In genomic region chr11:51738651-51739403, GRCm38 (mm10) we compare ENCODE assay signal across 25 mouse cellular contexts. TPM values are rescaled to one million over a fixed set of nuclear protein-coding genes. Genes with fewer than 3 reads are reported as not detected.
DNase-seq lines count a peak whose midpoint lies in the region; ATAC-seq and TF ChIP-seq lines count a peak whose summit lies in the region.
"Had no signal": no experiment of that assay in that cellular context is flagged by ENCODE, and none has a peak within 500 bp of the region (broad histone marks: within the 10 kb centered on the region; RNA-seq: fewer than 3 reads in every experiment).

No protein-coding gene starts in this region.

- no peak overlapping the region for H3K27ac ChIP-seq in intestine, embryonic 16.5 days (ENCODE audit: low read length)
- H3K27ac ChIP-seq in liver, embryonic 14.5 days: peak overlapping the region; percentile 77
- no peak overlapping the region for H3K27ac ChIP-seq in stomach, embryonic 15.5 days
- H3K27ac ChIP-seq: embryonic facial prominence, embryonic 12.5 days; hindbrain, embryonic 10.5 days; kidney, postnatal 0 days; neural tube, embryonic 13.5 days had no signal

- no peak overlapping the region for H3K4me2 ChIP-seq in intestine, embryonic 16.5 days (ENCODE audit: low read depth, low read length)
- peak overlapping the region; percentile 5; the same call in 1 of the 2 replicates for H3K4me2 ChIP-seq in liver, embryonic 14.5 days (ENCODE audit: low read depth)
- H3K4me2 ChIP-seq in stomach, embryonic 15.5 days: no peak overlapping the region
- H3K4me2 ChIP-seq: embryonic facial prominence, embryonic 12.5 days; heart, embryonic 11.5 days; neural tube, embryonic 13.5 days had no signal

- no peak for TF ChIP-seq CTCF in liver, embryonic 14.5 days (IDR thresholded peaks at IDR 0.05; ENCODE audit: low read depth)

- TF ChIP-seq EP300 in liver, embryonic 14.5 days (IDR thresholded peaks at IDR 0.05; ENCODE audit: low read depth): peak; percentile 44; the same call in 1 of the 2 replicates

- 0 out of 2 replicates have a peak, but pooled peaks cover 3% of the 10 kb centered on the region for H3K4me1 ChIP-seq in intestine, embryonic 16.5 days (ENCODE audit: control insufficient read depth, insufficient read depth, low read length)
- H3K4me1 ChIP-seq in liver, embryonic 14.5 days (replicated peaks; ENCODE audit: control insufficient read depth in 2 of 2, insufficient read depth in 2 of 2, low read length in 1 of 2): peaks cover 34 to 37% of the 10 kb centered on the region in 2 experiments
- no peaks in the 10 kb centered on the region for H3K4me1 ChIP-seq in stomach, embryonic 15.5 days
- H3K4me1 ChIP-seq: embryonic facial prominence, embryonic 12.5 days; hindbrain, embryonic 10.5 days; neural tube, embryonic 13.5 days had no signal

- DNase-seq in c-Kit-negative CD71-positive TER-119-positive erythroid progenitor cells, embryonic 14.5 days (ENCODE audit: low read depth, low spot score): peak; percentile 41
- peak in 2 of 3 experiments; percentile 44 to 49 for DNase-seq in liver, embryonic 14.5 days (ENCODE audit: low read depth in 3 of 3, low spot score in 3 of 3)
- no peak for DNase-seq in embryo, embryonic 11 days
- DNase-seq in kidney, postnatal 25 days: no peak
- no peak for DNase-seq in thymus, adult 18-20 months
- DNase-seq: cerebellum, adult 18-20 months; cerebellum, postnatal 14 days; gastrocnemius, postnatal 10 days; kidney, adult 11 months; lung, adult 18-20 months; lung, postnatal 10 days; midbrain, embryonic 14.5 days had no signal

- 67% methylated on average over 3 of the region's 3 CpGs for WGBS in intestine, embryonic 16.5 days
- WGBS in liver, embryonic 14.5 days (ENCODE audit: insufficient replicate concordance): 40% methylated on average over 3 of the region's 3 CpGs
- 77% methylated on average over 3 of the region's 3 CpGs for WGBS in stomach, embryonic 15.5 days

- H3K27me3 ChIP-seq in intestine, embryonic 16.5 days (replicated peaks; ENCODE audit: control insufficient read depth, insufficient read depth, low read length): no peaks in the 10 kb centered on the region
- H3K27me3 ChIP-seq in liver, embryonic 14.5 days (ENCODE audit: control insufficient read depth, insufficient read depth, low read length): no peaks in the 10 kb centered on the region
- no peaks in the 10 kb centered on the region for H3K27me3 ChIP-seq in stomach, embryonic 15.5 days (replicated peaks)
- H3K27me3 ChIP-seq: embryonic facial prominence, embryonic 12.5 days; megakaryocyte, embryonic 14.5 days; neural tube, embryonic 13.5 days; Patski had no signal

- peak; percentile 94 for ATAC-seq in intestine, embryonic 16.5 days
- ATAC-seq in liver, embryonic 14.5 days (ENCODE audit: insufficient read depth): peak; percentile 92
- ATAC-seq in stomach, embryonic 15.5 days (ENCODE audit: insufficient read depth, low FRiP score, low read depth): peak; percentile 73; the same call in 1 of the 2 replicates
- ATAC-seq: CD4-positive, CD25-positive, alpha-beta regulatory T cell, adult 4 months; forebrain, embryonic 14.5 days; hindbrain, embryonic 16.5 days; Patski had no signal

- H3K4me3 ChIP-seq in intestine, embryonic 16.5 days (ENCODE audit: low read length): no peak overlapping the region
- no peak overlapping the region for H3K4me3 ChIP-seq in liver, embryonic 14.5 days (ENCODE audit: insufficient read depth in 1 of 2, low read depth in 2 of 2, low read length in 2 of 2)
- no peak overlapping the region for H3K4me3 ChIP-seq in stomach, embryonic 15.5 days (replicated peaks)
- H3K4me3 ChIP-seq: embryonic facial prominence, embryonic 12.5 days; erythroblast, embryonic 14.5 days; hindbrain, embryonic 10.5 days; megakaryocyte, embryonic 14.5 days; neural tube, embryonic 13.5 days had no signal

- no peaks in the 10 kb centered on the region for H3K9me3 ChIP-seq in intestine, embryonic 16.5 days (ENCODE audit: control insufficient read depth, low read length)
- H3K9me3 ChIP-seq in liver, embryonic 14.5 days (ENCODE audit: control insufficient read depth, low read length): no peaks in the 10 kb centered on the region
- H3K9me3 ChIP-seq in stomach, embryonic 15.5 days: no peaks in the 10 kb centered on the region
- H3K9me3 ChIP-seq: embryonic facial prominence, embryonic 12.5 days; hindbrain, embryonic 10.5 days; megakaryocyte, embryonic 14.5 days; neural tube, embryonic 13.5 days had no signal

- peaks cover 11% of the 10 kb centered on the region; the same call in 1 of the 2 replicates for H3K36me3 ChIP-seq in intestine, embryonic 16.5 days (ENCODE audit: control insufficient read depth, insufficient read depth, low read length)
- peaks cover 27% of the 10 kb centered on the region for H3K36me3 ChIP-seq in liver, embryonic 14.5 days (replicated peaks; ENCODE audit: control insufficient read depth, insufficient read depth, low read depth)
- peaks cover 23% of the 10 kb centered on the region; the same call in 1 of the 2 replicates for H3K36me3 ChIP-seq in stomach, embryonic 15.5 days

- H3K9ac ChIP-seq in intestine, embryonic 16.5 days (ENCODE audit: low read depth, low read length): no peak overlapping the region
- peak overlapping the region; percentile 12; the same call in 1 of the 2 replicates for H3K9ac ChIP-seq in liver, embryonic 14.5 days (replicated peaks)
- H3K9ac ChIP-seq in stomach, embryonic 15.5 days: no peak overlapping the region
- H3K9ac ChIP-seq: embryonic facial prominence, embryonic 12.5 days; neural tube, embryonic 13.5 days had no signal

RNA-seq across cellular contexts. Expression of gene Sec24a, which starts 24.6 kb away (rescaled TPM):
- 21.2 and 27.6 TPM in 2 replicates for polyA plus RNA-seq in intestine, embryonic 16.5 days (2015; fragmentation: Nextera tagmentation; extraction: Ambion mirVana)
- 3.7 TPM in 2 replicates for polyA plus RNA-seq in liver, embryonic 14.5 days (2012; rRNA removed)
- 6.2 and 6.6 TPM in 2 replicates for polyA plus RNA-seq in liver, embryonic 14.5 days (2014; fragmentation: Nextera tagmentation; extraction: Ambion mirVana)
- polyA plus RNA-seq in stomach, embryonic 15.5 days (2015; fragmentation: Nextera tagmentation; extraction: Ambion mirVana): 16.3 and 16.7 TPM in 2 replicates

RNA-seq across cellular contexts. Expression of gene Sar1b, which starts 24.7 kb away (rescaled TPM):
- polyA plus RNA-seq in intestine, embryonic 16.5 days (2015; fragmentation: Nextera tagmentation; extraction: Ambion mirVana): 218 and 226 TPM in 2 replicates
- 26.3 and 35.2 TPM in 2 replicates for polyA plus RNA-seq in liver, embryonic 14.5 days (2012; rRNA removed)
- 80.4 and 80.7 TPM in 2 replicates for polyA plus RNA-seq in liver, embryonic 14.5 days (2014; fragmentation: Nextera tagmentation; extraction: Ambion mirVana)
- 115 and 131 TPM in 2 replicates for polyA plus RNA-seq in stomach, embryonic 15.5 days (2015; fragmentation: Nextera tagmentation; extraction: Ambion mirVana)

RNA-seq across cellular contexts. Expression of gene 0610009B22Rik, which starts 50.2 kb away (rescaled TPM):
- 97.2 and 103 TPM in 2 replicates for polyA plus RNA-seq in intestine, embryonic 16.5 days (2015; fragmentation: Nextera tagmentation; extraction: Ambion mirVana)
- 10.9 and 15.6 TPM in 2 replicates for polyA plus RNA-seq in liver, embryonic 14.5 days (2012; rRNA removed)
- polyA plus RNA-seq in liver, embryonic 14.5 days (2014; fragmentation: Nextera tagmentation; extraction: Ambion mirVana): 36.5 and 41.6 TPM in 2 replicates
- 95.8 and 102 TPM in 2 replicates for polyA plus RNA-seq in stomach, embryonic 15.5 days (2015; fragmentation: Nextera tagmentation; extraction: Ambion mirVana)

Comparison
In these comparisons a context has a peak if more than half of its experiments do, and no peak if none do; other contexts are left out.
1. DNase-seq: peak in c-Kit-negative CD71-positive TER-119-positive erythroid progenitor cells, embryonic 14.5 days (single experiment) and liver, embryonic 14.5 days (2 of 3); none in embryo, embryonic 11 days (single experiment), kidney, postnatal 25 days (0 of 2) and thymus, adult 18-20 months (0 of 2).
2. Peak in every context shown above with its lines, with median percentiles within 50 percentile points of each other: ATAC-seq.